Mouse (Mus musculus) embryonic facial prominence, embryonic 12.5 days (tissue): ENCODE measurements around the gene St3gal4. TPM values are rescaled to one million over a fixed set of nuclear protein-coding genes. Genes with fewer than 3 reads are reported as not detected.
A peak's percentile ranks its signal among the peaks of the same experiment; 100 is the strongest.

Experiments used
- ATAC-seq: fragments of 200-750 bp; cut with Nextera tagmentation; 2 replicates; pipeline ENCODE4 v1.8.0; 2017; ENCODE audit not compliant: insufficient number of reproducible peaks, insufficient read depth, low FRiP score, low TSS enrichment
- H3K27ac ChIP-seq: fragments of 300-500 bp; sonication (generic); 2 replicates; pipeline ENCODE4 v1.5.1; 2016; ENCODE audit warnings: mild to moderate bottlenecking
- H3K27me3 ChIP-seq: fragments of 300-500 bp; sonication (generic); 2 replicates; pipeline ENCODE4 v1.6.1; 2016; ENCODE audit warnings: mild to moderate bottlenecking, moderate library complexity
- H3K36me3 ChIP-seq: fragments of 300-500 bp; sonication (generic); 2 replicates; pipeline ENCODE4 v1.6.1; 2016; ENCODE audit warnings: mild to moderate bottlenecking
- H3K4me1 ChIP-seq: fragments of 300-500 bp; sonication (generic); 2 replicates; pipeline ENCODE4 v1.6.1; 2016
- H3K4me2 ChIP-seq: fragments of 300-500 bp; sonication (generic); replicated peaks from 2 replicates; pipeline ENCODE4 v1.6.1; 2016; ENCODE audit warnings: mild to moderate bottlenecking, moderate library complexity
- H3K4me3 ChIP-seq: fragments of 300-500 bp; sonication (generic); 2 replicates; pipeline ENCODE4 v1.5.1; 2016; ENCODE audit warnings: mild to moderate bottlenecking
- H3K9ac ChIP-seq: fragments of 300-500 bp; sonication (generic); 2 replicates; pipeline ENCODE4 v1.6.1; 2016; ENCODE audit warnings: mild to moderate bottlenecking, moderate library complexity
- H3K9me3 ChIP-seq: fragments of 300-500 bp; sonication (generic); 2 replicates; pipeline ENCODE4 v1.6.1; 2016; ENCODE audit warnings: mild to moderate bottlenecking, moderate library complexity
- WGBS: fragments of 180-500 bp; shearing (Covaris S2); methylation state at CpG from one replicate; pipeline ENCODE4 v1.1.7; 2016; 5-methylcytosine and 5-hydroxymethylcytosine counted together
- polyA plus RNA-seq: library from polyadenylated mRNA; unstranded; fragments of >200 nt; fragmentation: Nextera tagmentation; extraction: Ambion mirVana; gene quantifications from 2 replicates; pipeline ENCODE4 v1.2.1, GENCODE M21; 2016

St3gal4 gene
- polyA plus RNA-seq = 32.4 and 35.9 TPM in 2 replicates

GRCm38 (mm10) chr9:35119168-35119567 lies at the start of gene St3gal4:
TSS of gene St3gal4 (minus strand) at chr9:35119268.
- Histone ChIP-seq H3K27ac (no peak within 1 kb of the TSS), H3K9ac (no peak within 1 kb of the TSS), H3K4me3 (no peak within 1 kb of the TSS), H3K4me2 (peak within 1 kb of the TSS; percentile 88), H3K9me3 (no peaks in the 10 kb centered on the region), H3K27me3 (no peaks in the 10 kb centered on the region), H3K4me1 (peaks cover 26% of the 10 kb centered on the region), H3K36me3 (no peaks in the 10 kb centered on the region)
- ATAC-seq = no peak
- WGBS = 83% methylated on average over 6 of the region's 6 CpGs

- ATAC-seq = no peak
- Histone ChIP-seq H3K9me3 (no peaks in the 10 kb centered on the region), H3K4me1 (no peaks in the 10 kb centered on the region), H3K4me2 (no peak overlapping the region), H3K4me3 (no peak overlapping the region), H3K36me3 (0 out of 2 replicates have a peak, but pooled peaks cover 11% of the 10 kb centered on the region), H3K9ac (no peak overlapping the region), H3K27me3 (no peaks in the 10 kb centered on the region), H3K27ac (no peak overlapping the region)
- WGBS = 20% methylated on average over 9 of the region's 9 CpGs
Observed at GRCm38 (mm10) chr9:35166798-35167635, 47.9 kb upstream of the St3gal4 start.

- Histone ChIP-seq H3K36me3 (0 out of 2 replicates have a peak, but pooled peaks cover 11% of the 10 kb centered on the region), H3K27me3 (no peaks in the 10 kb centered on the region), H3K9ac (no peak overlapping the region), H3K4me3 (no peak overlapping the region), H3K27ac (no peak overlapping the region), H3K4me2 (no peak overlapping the region), H3K9me3 (no peaks in the 10 kb centered on the region), H3K4me1 (no peaks in the 10 kb centered on the region)
- WGBS = 26% methylated on average over 3 of the region's 3 CpGs
- ATAC-seq = peak; percentile 47; the same call in 1 of the 2 replicates
Observed at GRCm38 (mm10) chr9:35166144-35166797, 47.2 kb upstream of the St3gal4 start.

DNA sequence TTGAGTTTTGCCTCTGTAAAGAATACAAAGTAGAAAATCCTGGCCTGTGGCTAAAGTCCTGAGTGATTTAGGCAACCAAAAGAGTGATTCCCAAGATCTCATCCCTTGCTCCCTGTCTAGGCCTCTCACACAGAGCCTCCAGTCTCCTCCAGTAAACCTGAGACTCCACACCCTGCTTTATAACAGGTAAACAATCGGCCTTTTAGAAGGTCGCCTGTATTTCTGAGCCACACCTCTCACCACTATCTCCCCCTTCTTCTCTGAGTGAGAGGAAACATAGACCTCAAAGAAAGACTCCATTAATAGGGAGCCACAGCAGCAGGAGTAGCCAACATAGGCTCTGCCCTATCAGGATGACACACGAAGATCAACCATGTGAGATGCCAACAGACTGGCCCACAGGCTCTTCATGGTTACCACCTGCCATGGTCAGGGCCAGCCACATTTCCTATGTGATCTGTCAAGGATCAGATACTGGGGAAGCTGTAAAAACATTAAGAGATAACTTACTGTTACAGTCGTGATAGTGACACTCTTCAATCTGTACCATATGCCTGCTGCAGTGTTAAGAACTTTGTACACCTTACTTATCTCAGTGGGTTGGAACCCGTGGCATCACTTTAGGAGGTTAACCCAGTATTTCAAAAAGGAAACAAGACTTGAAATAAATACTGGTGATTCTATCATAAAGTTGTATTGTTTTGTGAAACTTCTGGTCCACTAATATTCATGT lies 45.2 kb upstream of the St3gal4 start:
- ATAC-seq = no peak
- Histone ChIP-seq H3K27me3 (no peaks in the 10 kb centered on the region), H3K4me1 (no peaks in the 10 kb centered on the region), H3K36me3 (0 out of 2 replicates have a peak, but pooled peaks cover 3% of the 10 kb centered on the region), H3K27ac (no peak overlapping the region), H3K9me3 (no peaks in the 10 kb centered on the region), H3K9ac (no peak overlapping the region), H3K4me3 (no peak overlapping the region), H3K4me2 (no peak overlapping the region)
- 78% methylated on average over 5 of the region's 5 CpGs for WGBS

- no peaks in the 10 kb centered on the region for H3K9me3 ChIP-seq
- no peak overlapping the region for H3K9ac ChIP-seq
- no peak overlapping the region for H3K4me2 ChIP-seq
- H3K4me1 ChIP-seq = no peaks in the 10 kb centered on the region
- H3K36me3 ChIP-seq = 0 out of 2 replicates have a peak, but pooled peaks cover 2% of the 10 kb centered on the region
- 87% methylated on average over 11 of the region's 11 CpGs for WGBS
- no peak overlapping the region for H3K27ac ChIP-seq
- no peak for ATAC-seq
- no peaks in the 10 kb centered on the region for H3K27me3 ChIP-seq
- H3K4me3 ChIP-seq = no peak overlapping the region
Observed at GRCm38 (mm10) chr9:35163011-35163690, 44.1 kb upstream of the St3gal4 start.

DNA sequence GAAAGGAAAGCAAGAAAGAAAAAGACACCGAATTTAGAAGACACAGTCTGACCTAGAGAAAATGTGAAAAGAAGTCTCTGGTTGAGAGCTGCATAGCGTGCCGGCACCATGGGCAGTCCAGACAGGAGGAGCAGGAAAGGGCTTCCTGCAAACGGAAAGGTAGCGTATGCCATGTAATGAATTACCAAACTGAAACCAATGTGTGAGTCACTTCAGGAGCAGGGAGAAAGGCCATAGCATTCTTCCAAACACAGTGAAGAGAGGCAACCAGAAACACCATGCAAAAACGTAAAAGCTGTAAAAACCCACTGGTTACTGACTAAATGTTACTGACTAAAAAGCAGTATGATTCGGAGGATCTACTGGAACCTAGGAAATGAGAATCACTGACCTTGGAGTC lies 42.7 kb upstream of the St3gal4 start:
- Histone ChIP-seq H3K4me3 (no peak overlapping the region), H3K9me3 (no peaks in the 10 kb centered on the region), H3K27ac (no peak overlapping the region), H3K4me1 (no peaks in the 10 kb centered on the region), H3K27me3 (no peaks in the 10 kb centered on the region), H3K4me2 (no peak overlapping the region), H3K36me3 (no peaks in the 10 kb centered on the region), H3K9ac (no peak overlapping the region)
- no peak for ATAC-seq
- 90% methylated on average over 7 of the region's 7 CpGs for WGBS

GRCm38 (mm10) chr9:35160662-35161061 lies 41.6 kb upstream of the St3gal4 start:
- Histone ChIP-seq H3K4me1 (no peaks in the 10 kb centered on the region), H3K9me3 (no peaks in the 10 kb centered on the region), H3K9ac (no peak overlapping the region), H3K27ac (no peak overlapping the region), H3K4me2 (no peak overlapping the region), H3K4me3 (no peak overlapping the region), H3K36me3 (0 out of 2 replicates have a peak, but pooled peaks cover 8% of the 10 kb centered on the region), H3K27me3 (no peaks in the 10 kb centered on the region)
- 50% methylated on average over 2 of the region's 2 CpGs for WGBS
- ATAC-seq = no peak

- no peak overlapping the region for H3K4me2 ChIP-seq
- H3K36me3 ChIP-seq = 0 out of 2 replicates have a peak, but pooled peaks cover 8% of the 10 kb centered on the region
- no peak for ATAC-seq
- H3K9ac ChIP-seq = no peak overlapping the region
- no peaks in the 10 kb centered on the region for H3K27me3 ChIP-seq
- H3K9me3 ChIP-seq = no peaks in the 10 kb centered on the region
- H3K27ac ChIP-seq = no peak overlapping the region
- H3K4me1 ChIP-seq = no peaks in the 10 kb centered on the region
- WGBS = 65% methylated on average over 3 of the region's 3 CpGs
- no peak overlapping the region for H3K4me3 ChIP-seq
Observed at GRCm38 (mm10) chr9:35158477-35158876, 39.4 kb upstream of the St3gal4 start.

GRCm38 (mm10) chr9:35156862-35157261 lies 37.8 kb upstream of the St3gal4 start:
- H3K36me3 ChIP-seq = 0 out of 2 replicates have a peak, but pooled peaks cover 8% of the 10 kb centered on the region
- H3K27me3 ChIP-seq = no peaks in the 10 kb centered on the region
- ATAC-seq = no peak
- 84% methylated on average over 4 of the region's 4 CpGs for WGBS
- H3K4me2 ChIP-seq = no peak overlapping the region
- no peak overlapping the region for H3K9ac ChIP-seq
- H3K27ac ChIP-seq = 0 out of 2 replicates have a peak overlapping the region, but pooled peaks have one; percentile 17
- H3K4me3 ChIP-seq = no peak overlapping the region
- H3K4me1 ChIP-seq = no peaks in the 10 kb centered on the region
- no peaks in the 10 kb centered on the region for H3K9me3 ChIP-seq

DNA sequence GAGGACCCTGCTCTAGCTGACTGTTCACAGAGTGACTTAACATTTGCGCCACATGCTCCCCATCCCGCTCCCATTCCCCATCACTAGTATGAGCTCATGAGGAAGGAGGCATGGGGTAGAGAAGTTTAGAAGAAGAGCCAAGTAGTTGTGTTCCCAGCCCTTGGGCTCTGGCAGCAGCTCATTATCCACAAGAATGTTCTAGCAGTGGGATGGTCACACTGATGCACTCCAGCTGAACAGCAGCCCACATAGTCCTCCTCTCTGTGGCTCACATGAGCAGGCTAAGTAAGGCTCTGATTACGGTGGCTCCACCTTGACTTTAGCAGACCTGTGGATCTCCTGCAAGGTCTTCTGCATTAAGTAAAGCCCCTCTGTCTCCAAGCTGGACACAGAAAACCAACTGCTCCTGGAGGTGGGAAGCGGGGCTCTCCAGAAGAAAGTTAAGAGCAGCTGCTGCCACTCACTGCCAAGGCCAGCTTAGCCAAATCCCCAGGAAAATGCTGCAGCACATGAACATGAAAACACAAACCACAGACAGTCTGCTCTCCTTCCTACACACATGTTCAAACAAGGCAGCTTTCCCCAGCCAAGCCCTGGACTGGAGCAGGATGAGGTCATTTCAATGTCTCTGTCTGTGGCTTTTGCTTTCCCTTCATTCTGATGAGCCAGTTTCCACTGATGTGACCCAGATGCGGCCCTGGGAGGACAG lies 37.1 kb upstream of the St3gal4 start:
- whole genome bisulfite sequencing = 83% methylated on average over 5 of the region's 5 CpGs
- H3K4me1 ChIP-seq = no peaks in the 10 kb centered on the region
- H3K4me3 ChIP-seq = no peak overlapping the region
- H3K27ac ChIP-seq = 0 out of 2 replicates have a peak overlapping the region, but pooled peaks have one; percentile 17
- no peak overlapping the region for H3K4me2 ChIP-seq
- no peaks in the 10 kb centered on the region for H3K27me3 ChIP-seq
- 0 out of 2 replicates have a peak, but pooled peaks cover 8% of the 10 kb centered on the region for H3K36me3 ChIP-seq
- ATAC-seq = no peak
- H3K9ac ChIP-seq = no peak overlapping the region
- no peaks in the 10 kb centered on the region for H3K9me3 ChIP-seq
